Mouse (Mus musculus): Measurements from ENCODE around the gene Ube2f.

Gene Ube2f

DNA sequence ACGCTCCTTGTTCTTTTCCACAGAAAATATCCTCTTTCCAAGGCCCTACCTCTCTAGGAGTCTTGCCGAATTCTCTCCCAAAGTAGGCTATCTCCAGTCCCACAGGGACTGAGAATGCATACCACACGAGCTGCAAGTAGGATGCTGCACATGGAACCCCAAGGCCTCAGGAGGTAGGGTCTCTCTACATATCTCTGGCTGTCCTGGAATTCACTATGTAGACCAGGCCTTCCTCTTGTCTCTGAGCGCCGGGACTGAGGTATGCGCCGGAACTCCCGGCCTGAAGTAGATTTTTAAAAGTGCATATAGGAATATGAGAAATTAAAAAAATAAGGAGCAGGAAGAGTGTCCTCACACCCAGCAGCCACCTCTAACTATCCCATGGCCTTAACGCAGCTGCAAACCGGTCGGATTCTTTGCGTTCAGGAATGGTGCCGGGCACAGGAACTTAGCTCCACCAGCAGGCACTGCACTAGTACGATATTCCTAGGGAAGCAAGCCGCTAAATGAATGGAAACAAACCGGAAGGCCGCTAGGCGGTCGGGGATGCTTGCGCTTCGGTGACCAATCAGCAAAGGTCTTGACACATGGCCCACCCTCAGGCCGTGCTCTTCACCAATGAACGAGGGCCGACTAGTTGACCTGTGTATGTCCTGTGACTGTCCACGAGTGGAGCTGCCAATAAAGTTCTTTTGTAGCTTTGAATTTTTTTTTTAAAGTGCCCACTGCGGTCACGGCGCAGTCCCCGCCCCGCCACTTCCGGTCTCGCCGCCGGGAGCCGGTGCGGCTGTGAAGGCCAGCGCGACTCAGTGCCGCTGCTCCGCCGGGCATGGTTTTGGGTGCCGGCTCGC is at the start of gene Ube2f:
Ube2f (plus strand) TSS at position 741 of the 851 bp plus-strand sequence.
- DNase-seq: peak; percentile 92

DNA sequence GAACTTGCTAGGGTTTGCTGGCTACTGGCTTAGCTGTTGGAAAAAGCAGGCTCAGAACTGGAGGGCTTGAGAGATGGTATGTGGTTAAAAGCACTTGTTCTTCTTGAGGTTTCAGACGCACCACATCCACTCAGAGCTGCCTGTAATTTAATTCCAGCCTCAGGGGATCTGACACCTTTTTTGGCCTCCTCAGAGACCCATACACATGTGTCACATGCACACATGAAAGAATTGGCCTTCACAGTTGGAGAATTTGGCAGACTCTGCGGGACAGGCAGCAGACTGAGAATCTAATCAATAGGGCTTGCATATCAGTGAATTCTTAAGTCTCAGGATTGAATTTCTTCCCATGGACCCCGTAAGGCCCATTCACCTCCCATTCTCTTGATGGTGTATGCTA is 49.0 kb upstream of the Ube2f start:
- no peak for DNase-seq

- no peak for DNase-seq
Observed at GRCm38 (mm10) chr1:91204221-91204765, 45.8 kb upstream of the Ube2f start.

DNA sequence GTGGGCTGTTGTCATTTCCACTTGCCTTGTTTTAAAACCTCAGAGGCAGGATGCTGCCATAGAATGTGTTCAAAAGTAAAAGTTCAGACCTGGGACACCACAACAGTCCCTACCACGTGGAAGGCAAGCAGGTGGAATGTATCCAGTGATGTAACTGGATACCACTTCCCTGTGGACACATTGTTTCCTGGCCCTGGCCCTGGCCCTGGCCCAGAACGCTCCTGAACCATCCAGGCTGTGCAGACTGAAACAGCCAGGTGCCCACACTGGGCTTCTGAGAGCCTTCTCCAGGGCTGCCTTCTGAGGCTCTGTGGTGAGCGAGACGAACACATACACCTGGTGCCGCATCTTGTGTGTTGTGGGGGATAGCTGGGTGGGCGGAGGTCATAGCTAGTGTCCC is 44.5 kb upstream of the Ube2f start:
- DNase-seq: no peak

- no peak for DNase-seq
Observed at GRCm38 (mm10) chr1:91206336-91206735, 43.8 kb upstream of the Ube2f start.

GRCm38 (mm10) chr1:91206873-91207272 is 43.2 kb upstream of the Ube2f start:
- no peak for DNase-seq

DNA sequence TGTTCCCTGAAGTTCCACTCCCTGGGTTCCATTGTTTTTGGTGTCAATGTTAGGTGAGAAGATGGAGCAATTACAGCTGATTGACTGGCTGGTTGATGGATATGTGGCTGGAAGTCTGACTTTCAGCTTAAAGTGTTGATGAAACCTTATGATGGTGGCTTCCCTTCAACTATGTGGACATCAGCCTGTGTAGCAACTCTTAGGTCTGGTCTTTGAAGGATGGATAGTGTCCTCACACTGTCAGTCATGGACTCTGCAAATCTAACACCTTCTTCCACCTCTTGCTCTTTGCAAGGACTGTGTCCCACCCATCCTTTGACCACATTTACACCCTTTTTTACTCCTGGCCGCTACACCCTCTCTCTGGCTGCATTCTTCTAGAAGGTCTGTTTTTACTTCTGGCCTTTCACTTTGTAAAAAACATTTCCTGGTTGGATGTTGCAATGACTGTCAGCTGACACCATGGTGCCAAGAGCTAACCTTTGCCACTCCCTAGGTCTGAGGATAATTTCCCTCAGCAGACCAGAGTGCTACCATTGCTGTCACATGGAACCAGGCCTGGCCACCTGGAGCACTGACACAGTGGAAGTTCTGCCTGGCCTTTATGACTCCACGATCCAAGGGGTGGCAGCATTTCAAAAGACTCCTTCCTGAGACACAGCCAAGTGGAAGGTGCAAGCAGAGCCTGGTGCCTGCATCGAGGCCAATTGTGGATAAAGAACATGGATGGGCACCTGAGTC is 42.6 kb upstream of the Ube2f start:
- no peak for DNase-seq

DNA sequence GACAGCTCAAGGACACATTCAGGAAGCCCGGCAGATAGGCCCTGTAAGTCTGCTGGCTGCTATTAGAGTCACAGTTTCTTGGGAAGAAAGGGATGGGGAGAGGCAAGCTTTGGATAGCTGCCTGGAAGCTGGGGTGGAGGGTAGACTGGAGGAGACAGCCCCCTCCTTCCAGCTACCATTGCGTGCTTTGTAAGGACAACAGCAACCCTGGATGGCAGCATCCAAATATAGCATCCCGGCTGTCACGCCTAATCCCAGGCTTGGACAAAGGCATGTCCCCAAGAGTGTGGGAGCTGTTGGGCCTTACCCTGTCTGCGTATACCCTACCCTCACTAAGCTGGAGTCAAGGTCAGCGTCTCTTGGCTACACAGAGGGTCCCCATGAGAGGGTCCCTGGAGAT is 40.8 kb upstream of the Ube2f start:
- DNase-seq: no peak

DNA sequence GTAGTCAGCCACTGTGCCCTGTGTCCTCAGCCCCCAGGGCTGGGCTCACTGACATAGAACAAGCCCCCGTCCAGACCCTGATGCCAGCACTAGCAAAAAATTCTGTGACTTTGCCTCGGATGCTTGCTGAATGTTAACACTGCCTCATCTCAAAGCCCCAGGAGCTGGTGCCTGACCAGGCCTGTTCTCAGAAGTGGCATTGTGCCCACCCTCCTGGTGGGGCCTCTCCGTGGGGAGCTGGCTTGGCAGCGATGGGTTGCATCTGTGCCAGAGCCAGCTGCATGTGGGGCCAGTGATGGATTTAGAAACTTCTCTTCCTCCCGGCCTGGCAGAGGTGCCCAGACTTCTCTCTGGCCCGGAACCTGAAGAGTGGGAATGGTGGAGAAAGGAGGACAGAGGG is 40.3 kb upstream of the Ube2f start:
- no peak for DNase-seq

DNA sequence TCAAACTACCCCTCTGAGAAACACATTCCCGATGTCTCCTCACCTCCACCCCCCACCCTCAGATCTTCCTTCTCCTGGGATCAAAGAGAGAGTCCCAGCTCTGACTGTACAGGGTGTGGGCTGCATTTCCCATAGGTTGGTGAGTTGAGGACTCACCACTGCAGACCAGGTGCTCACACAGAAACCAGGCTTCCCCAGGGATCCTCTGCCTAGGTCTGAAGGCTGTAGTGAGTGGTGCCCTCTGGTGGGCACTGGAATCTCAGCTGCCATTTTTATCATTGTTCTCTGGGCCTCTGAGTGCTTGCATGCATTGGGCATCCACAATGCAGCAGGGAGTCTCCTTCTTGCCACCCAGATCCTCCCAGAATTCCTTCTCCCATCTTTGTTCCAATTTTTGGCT is 39.0 kb upstream of the Ube2f start:
- peak; percentile 56 for DNase-seq

GRCm38 (mm10) chr1:91211591-91212008 is 38.5 kb upstream of the Ube2f start:
- no peak for DNase-seq

DNA sequence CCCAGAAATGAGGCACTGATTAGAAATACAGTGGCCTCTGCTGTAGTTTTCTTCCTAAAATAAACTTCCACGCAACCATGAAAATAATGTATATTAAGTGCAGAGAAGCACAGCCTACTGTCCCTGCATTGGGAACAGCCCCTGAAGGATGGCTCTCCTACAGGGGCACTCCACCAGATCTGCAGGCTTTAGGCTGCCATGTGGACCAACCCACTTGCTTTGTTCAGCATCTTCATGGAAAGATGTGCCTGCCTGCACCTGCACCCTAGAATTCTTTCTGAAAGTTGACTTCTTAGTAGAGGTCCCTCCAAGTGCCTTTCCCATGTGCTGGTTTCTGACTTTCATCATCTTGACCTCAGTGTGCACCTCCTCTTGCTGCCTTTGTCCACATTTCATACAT is 34.8 kb upstream of the Ube2f start:
- DNase-seq: no peak

- no peak for DNase-seq
Observed at GRCm38 (mm10) chr1:91215981-91216380, 34.1 kb upstream of the Ube2f start.

DNA sequence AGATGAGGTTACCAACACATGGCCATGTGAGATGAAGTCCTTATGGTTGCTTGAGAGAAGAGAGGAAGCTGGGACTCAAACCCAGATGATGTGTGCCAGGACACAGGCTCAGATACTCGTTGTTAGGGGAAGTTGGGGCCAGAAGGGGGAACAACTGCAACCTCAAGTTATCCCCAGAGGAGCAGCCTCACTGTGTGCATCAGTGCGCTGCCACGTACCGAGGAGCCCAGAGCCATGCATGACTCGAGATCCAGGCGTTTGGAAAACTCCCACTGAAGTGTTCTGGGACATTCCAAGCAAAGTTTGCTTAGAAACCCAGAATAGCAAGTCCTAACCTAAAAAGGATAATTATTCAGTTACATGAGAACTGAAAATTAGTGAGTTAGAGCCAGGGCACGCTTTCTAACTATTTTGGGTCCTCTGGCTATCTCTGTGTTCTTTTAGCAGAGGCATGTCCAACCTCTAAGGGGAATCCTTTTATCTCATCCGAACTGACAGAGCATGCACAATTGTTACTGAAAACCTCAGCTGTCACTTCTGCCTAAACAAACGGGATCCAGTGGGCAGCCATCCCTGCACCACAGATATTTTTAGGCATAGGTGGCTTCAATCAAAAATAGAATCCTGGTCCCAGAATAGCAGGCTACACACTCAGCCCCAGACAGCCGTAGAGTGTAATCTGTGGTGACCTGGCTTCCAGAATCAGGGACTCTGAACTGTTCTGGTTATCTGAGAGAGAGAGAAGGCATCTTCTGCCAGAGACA is 33.4 kb upstream of the Ube2f start:
- DNase-seq: no peak

DNA sequence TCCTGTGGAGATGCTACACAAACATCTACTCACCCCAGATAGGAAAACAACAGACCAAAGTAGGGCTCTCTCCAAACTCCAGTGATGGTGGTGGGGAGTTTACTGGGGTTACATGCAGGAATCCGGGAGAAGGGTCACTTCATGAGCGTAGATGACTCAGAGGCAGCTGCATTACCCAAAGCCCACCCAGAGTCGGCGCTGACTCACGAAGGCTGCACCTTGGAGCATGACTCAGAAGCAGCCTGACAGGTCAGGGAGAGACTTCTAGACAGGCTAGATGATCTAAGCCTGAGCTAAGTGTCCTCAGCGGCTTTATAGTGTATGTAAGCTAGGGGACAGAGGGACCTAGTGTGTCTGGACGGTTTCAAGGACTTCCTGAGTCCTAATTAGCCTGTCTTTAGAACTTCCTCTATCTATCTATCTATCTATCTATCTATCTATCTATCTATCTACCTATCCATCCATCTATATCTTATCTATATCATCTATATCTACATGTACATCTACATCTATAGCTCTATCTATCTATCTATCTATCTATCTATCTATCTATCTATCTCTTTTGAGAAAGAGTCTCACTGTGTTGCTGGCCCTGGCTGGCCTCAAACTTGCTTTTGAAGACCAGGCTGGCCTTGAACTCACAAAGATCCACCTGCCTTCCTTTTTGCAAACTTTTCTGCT is 30.3 kb upstream of the Ube2f start:
- DNase-seq: no peak

GRCm38 (mm10) chr1:91220322-91220672 is 29.8 kb upstream of the Ube2f start:
- no peak for DNase-seq

- no peak for DNase-seq
Observed at GRCm38 (mm10) chr1:91226562-91226961, 23.5 kb upstream of the Ube2f start.

DNA sequence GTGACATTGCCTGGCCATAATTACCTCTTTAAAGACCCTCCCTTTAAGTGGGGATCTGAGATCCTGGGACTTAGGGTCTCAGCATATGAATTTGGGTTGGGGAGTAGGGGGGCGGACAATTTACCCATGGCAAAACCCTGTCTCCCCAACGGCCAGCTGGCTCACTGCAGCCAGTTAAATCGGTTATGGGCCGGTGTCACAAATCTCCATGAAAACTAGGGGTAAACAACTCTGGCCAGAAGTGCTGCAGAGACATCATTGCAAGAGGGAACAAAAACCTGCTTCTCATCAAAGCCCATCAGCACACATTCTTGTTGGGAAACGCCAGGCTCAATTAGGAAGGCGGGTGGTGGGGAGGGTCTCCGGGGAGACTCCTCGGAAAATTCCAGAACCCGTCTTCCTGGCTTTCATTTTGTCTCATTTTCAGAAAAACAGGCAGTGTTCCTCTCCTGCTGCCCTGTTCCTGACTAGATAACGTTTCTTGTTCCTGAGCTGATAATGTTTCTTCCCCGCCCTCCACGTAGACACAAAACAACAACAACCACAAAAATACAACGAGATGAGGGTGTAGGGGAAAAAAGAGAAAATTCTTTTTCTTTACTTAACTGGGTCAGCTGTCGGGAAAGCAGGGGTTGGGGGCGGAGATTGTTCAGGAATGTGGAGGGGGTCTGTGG is 22.6 kb upstream of the Ube2f start:
- no peak for DNase-seq

GRCm38 (mm10) chr1:91231142-91231541 is 19.0 kb upstream of the Ube2f start:
- DNase-seq: no peak

DNA sequence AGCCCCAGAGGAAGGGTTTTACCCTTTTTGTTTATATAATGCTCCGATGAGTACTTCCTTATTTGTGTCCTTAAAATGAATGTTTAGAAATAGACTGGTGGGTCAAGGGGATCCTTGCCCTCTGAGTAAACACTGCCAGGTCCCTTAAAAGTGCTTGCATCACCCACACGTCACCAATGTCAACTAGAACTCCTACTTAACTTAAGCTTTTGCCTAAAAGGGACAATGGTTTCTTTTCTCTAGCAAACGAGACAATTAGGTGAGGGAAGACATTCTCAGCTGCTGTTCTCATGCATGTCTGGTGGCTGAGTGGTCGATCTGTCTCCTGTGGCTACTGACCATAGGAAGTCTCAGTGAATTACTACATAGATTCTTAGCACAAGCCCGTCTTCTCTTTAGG is 18.2 kb upstream of the Ube2f start:
- DNase-seq: no peak

DNA sequence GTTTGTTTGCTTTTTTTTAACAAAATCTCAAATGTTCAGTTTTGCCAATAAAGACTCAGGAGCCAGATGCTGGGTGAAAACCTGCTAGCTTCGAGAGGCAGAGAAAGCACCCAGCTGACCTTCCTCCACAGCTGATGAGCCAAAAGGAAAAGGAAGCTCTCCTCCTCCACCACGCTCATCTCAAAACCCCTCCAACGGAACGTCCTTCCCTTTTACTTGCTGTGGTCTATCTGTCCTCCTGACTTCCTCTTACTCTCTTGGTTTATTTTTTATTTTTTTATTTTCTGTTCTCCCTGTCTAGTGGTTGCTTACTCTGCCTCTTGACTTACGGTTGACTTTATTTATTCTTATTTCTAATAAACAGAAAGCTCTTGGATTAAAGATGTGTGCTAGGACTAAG is 14.7 kb upstream of the Ube2f start:
- no peak for DNase-seq

DNA sequence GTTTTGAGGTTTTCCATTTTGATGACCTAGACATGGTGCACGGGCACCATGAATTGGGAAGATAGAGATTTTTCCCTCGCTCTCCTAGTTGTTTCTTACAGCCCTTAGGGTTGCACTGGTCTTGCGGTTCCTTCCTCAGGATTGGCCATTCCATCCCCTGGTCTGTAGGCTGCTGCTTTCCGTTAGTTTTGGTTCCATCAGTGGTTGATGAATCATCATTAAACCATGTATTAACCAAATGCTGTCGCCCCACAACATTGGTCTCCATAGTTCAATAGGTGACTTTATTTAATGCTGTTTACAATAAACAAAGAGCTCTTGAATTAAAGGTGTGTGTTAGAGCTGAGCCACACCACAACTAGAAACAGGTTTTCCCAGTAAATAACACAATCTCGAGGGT is 12.4 kb upstream of the Ube2f start:
- no peak for DNase-seq

Measured in kidney, adult 18-20 months (tissue).